In the genomic region with DNA sequence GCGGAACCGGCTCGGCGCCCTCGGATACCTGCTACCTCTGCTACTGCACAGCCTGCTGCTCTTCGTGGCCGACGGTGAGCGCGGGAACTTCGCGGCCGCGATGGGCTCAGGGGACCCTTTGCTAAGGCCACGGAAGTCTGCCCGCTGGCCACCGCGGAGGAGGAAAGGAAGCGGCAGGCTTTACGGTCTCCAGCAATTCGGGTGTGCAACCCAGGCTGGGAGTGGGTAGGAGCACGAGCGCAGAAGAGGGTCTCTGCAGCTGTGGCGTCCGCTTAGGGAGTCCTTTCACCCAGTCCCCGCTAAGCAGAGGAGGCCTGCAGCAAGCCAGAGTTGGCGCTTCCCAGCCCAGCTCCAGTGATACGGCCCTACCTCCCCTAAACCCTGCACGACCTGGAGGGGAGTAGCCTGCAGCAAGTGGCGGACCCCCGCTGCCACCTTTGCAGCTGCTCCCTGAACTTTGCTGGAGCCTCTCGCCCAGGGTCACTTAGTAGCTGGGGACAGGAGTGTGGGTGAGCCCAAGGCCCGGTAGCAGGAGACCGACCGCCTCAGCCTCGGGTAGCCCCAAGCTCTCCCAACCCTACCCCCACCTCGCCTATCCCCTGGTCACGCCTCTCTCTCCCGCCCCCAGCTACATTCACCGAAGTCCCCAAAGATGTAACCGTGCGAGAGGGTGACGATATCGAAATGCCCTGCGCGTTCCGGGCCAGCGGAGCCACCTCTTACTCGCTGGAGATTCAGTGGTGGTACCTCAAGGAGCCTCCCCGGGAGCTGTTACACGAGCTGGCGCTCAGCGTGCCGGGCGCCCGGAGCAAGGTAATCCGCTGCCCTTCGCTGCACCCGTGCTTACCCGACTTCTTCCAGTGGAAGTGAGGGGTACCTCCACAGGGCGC, we compare ENCODE assay signal across 10 mouse cellular contexts. TPM values are rescaled to one million over a fixed set of nuclear protein-coding genes. Genes with fewer than 3 reads are reported as not detected.
DNase-seq lines count a peak whose midpoint lies in the region; ATAC-seq and TF ChIP-seq lines count a peak whose summit lies in the region.
"Had no signal": no experiment of that assay in that cellular context is flagged by ENCODE, and none has a peak within 500 bp of the region (broad histone marks: within the 10 kb centered on the region; RNA-seq: fewer than 3 reads in every experiment).

No protein-coding gene starts in this region.

- peaks cover 92% of the 10 kb centered on the region for H3K27me3 ChIP-seq in forebrain, embryonic 10.5 days (ENCODE audit: poor library complexity, severe bottlenecking)
- peaks cover 66% of the 10 kb centered on the region for H3K27me3 ChIP-seq in intestine, embryonic 16.5 days (replicated peaks; ENCODE audit: control insufficient read depth, insufficient read depth, low read length)
- peaks cover 25% of the 10 kb centered on the region for H3K27me3 ChIP-seq in midbrain, embryonic 11.5 days (ENCODE audit: control insufficient read depth, insufficient read depth, low read length)
- H3K27me3 ChIP-seq in thymus, adult 2 months (ENCODE audit: control insufficient read depth, insufficient read depth, low read length), result peaks cover 3% of the 10 kb centered on the region; the same call in 1 of the 2 replicates
- H3K27me3 ChIP-seq: CH12.LX had no signal

- H3K4me1 ChIP-seq in forebrain, embryonic 10.5 days, result peaks cover 47% of the 10 kb centered on the region
- H3K4me1 ChIP-seq in intestine, embryonic 16.5 days (ENCODE audit: control insufficient read depth, insufficient read depth, low read length), result peaks cover 11% of the 10 kb centered on the region
- H3K4me1 ChIP-seq in midbrain, embryonic 11.5 days (ENCODE audit: control insufficient read depth, insufficient read depth, low read length), result peaks cover 22% of the 10 kb centered on the region
- H3K4me1 ChIP-seq in thymus, adult 2 months (replicated peaks; ENCODE audit: control insufficient read depth, insufficient read depth, low read length), result no peaks in the 10 kb centered on the region

- ATAC-seq in intestine, embryonic 16.5 days, result peak; percentile 26; the same call in 1 of the 2 replicates
- ATAC-seq in midbrain, embryonic 11.5 days (ENCODE audit: low FRiP score), result peak; percentile 39

- WGBS in forebrain, embryonic 10.5 days, result under 1% methylated on average over 61 of the region's 61 CpGs
- WGBS in intestine, embryonic 16.5 days, result under 1% methylated on average over 61 of the region's 61 CpGs
- under 1% methylated on average over 57 of the region's 61 CpGs for WGBS in midbrain, embryonic 11.5 days
- WGBS in thymus, adult 2 months, result 5% methylated on average over 61 of the region's 61 CpGs

- H3K36me3 ChIP-seq in forebrain, embryonic 10.5 days (replicated peaks), result no peaks in the 10 kb centered on the region
- no peaks in the 10 kb centered on the region for H3K36me3 ChIP-seq in intestine, embryonic 16.5 days (ENCODE audit: control insufficient read depth, insufficient read depth, low read length)
- H3K36me3 ChIP-seq in midbrain, embryonic 11.5 days (ENCODE audit: control insufficient read depth, insufficient read depth, low read length), result no peaks in the 10 kb centered on the region
- H3K36me3 ChIP-seq in thymus, adult 2 months (ENCODE audit: control insufficient read depth, insufficient read depth, low read length), result no peaks in the 10 kb centered on the region

- no peak for TF ChIP-seq CTCF in thymus, adult 2 months (IDR thresholded peaks at IDR 0.05; ENCODE audit: borderline replicate concordance, control insufficient read depth, extremely low read depth, insufficient read depth, low read length, poor library complexity)

- intact Hi-C loops in gastrocnemius, postnatal 14 days (cut with DNase I; ENCODE audit: low total_unique reads), result no loop called here

- peak; percentile 6 for DNase-seq in gastrocnemius, postnatal 14 days
- DNase-seq in gastrocnemius, adult 18-20 months (ENCODE audit: low spot score), result no peak
- DNase-seq in ES-CJ7 (ENCODE audit: low read depth, low spot score), result peak; percentile 22
- DNase-seq in forebrain, embryonic 10.5 days (ENCODE audit: extremely low spot score, low spot score), result peak; percentile 49
- DNase-seq in midbrain, embryonic 11.5 days (ENCODE audit: low spot score, missing footprints), result peak; percentile 96
- no peak for DNase-seq in thymus, postnatal 14 days
- no peak for DNase-seq in thymus, adult 2 months

- peak overlapping the region; percentile 76 for H3K4me2 ChIP-seq in intestine, embryonic 16.5 days (ENCODE audit: low read depth, low read length)
- peak overlapping the region; percentile 95 for H3K4me2 ChIP-seq in midbrain, embryonic 11.5 days

- no peaks in the 10 kb centered on the region for H3K9me3 ChIP-seq in forebrain, embryonic 10.5 days
- H3K9me3 ChIP-seq in intestine, embryonic 16.5 days (ENCODE audit: control insufficient read depth, low read length), result no peaks in the 10 kb centered on the region
- H3K9me3 ChIP-seq in midbrain, embryonic 11.5 days (ENCODE audit: control insufficient read depth, low read length), result no peaks in the 10 kb centered on the region

- peak overlapping the region; percentile 71 for H3K4me3 ChIP-seq in forebrain, embryonic 10.5 days
- H3K4me3 ChIP-seq in intestine, embryonic 16.5 days (ENCODE audit: low read length), result peak overlapping the region; percentile 49
- peak overlapping the region; percentile 63 for H3K4me3 ChIP-seq in midbrain, embryonic 11.5 days (ENCODE audit: low read depth, low read length)
- H3K4me3 ChIP-seq in thymus, adult 2 months (ENCODE audit: control insufficient read depth, insufficient read depth, low read length), result no peak overlapping the region
- H3K4me3 ChIP-seq: myocyte had no signal

- TF ChIP-seq POLR2A in thymus, adult 2 months (IDR thresholded peaks at IDR 0.05; ENCODE audit: control insufficient read depth, extremely low read depth, insufficient read depth, low read length, poor library complexity), result no peak

- peak overlapping the region; percentile 82 for H3K27ac ChIP-seq in forebrain, embryonic 10.5 days
- no peak overlapping the region for H3K27ac ChIP-seq in intestine, embryonic 16.5 days (ENCODE audit: low read length)
- no peak overlapping the region for H3K27ac ChIP-seq in midbrain, embryonic 11.5 days (ENCODE audit: low read depth, low read length)
- H3K27ac ChIP-seq in thymus, adult 2 months (ENCODE audit: control insufficient read depth, insufficient read depth, low read length), result no peak overlapping the region

- H3K9ac ChIP-seq in intestine, embryonic 16.5 days (ENCODE audit: low read depth, low read length), result peak overlapping the region; percentile 52
- H3K9ac ChIP-seq in midbrain, embryonic 11.5 days (ENCODE audit: low read length), result peak overlapping the region; percentile 75

RNA-seq across cellular contexts. Expression of a gene that starts 1.5 kb away (rescaled TPM):
- under 1 TPM; 0.11 to 0.27 TPM for total RNA-seq in gastrocnemius, postnatal 14 days (2021)
- total RNA-seq in gastrocnemius, adult 18-20 months (2021), result not detected
- polyA plus RNA-seq in forebrain, embryonic 10.5 days (2016; fragmentation: Nextera tagmentation; extraction: Ambion mirVana), result 2.3 and 3.0 TPM in 2 replicates
- polyA plus RNA-seq in intestine, embryonic 16.5 days (2015; fragmentation: Nextera tagmentation; extraction: Ambion mirVana), result 0.32 and 0.44 TPM in 2 replicates
- 11.9 and 12.5 TPM in 2 replicates for polyA plus RNA-seq in midbrain, embryonic 11.5 days (2014; fragmentation: Nextera tagmentation; extraction: Ambion mirVana)
- 1.3 and 1.4 TPM in 2 replicates for polyA plus RNA-seq in thymus, adult 2 months (2012; rRNA removed)
- total RNA-seq: CH12.LX had no signal
- polyA plus RNA-seq: myocyte had no signal

Comparison
In these comparisons a context has a peak if more than half of its experiments do, and no peak if none do; other contexts are left out.
1. DNase-seq: peak in gastrocnemius, postnatal 14 days (single experiment), ES-CJ7 (single experiment), forebrain, embryonic 10.5 days (single experiment) and midbrain, embryonic 11.5 days (single experiment); none in gastrocnemius, adult 18-20 months (single experiment), thymus, postnatal 14 days (single experiment) and thymus, adult 2 months (single experiment).